Mouse (Mus musculus) embryo, embryonic 10.5 days (tissue): ENCODE measurements around the gene C2cd4b.

ENCODE experiments used
- DNase-seq: peaks from one replicate; pipeline ENCODE4 v3.0.0-alpha.2; 2015; ENCODE audit warnings: low spot score

C2cd4b gene

DNA sequence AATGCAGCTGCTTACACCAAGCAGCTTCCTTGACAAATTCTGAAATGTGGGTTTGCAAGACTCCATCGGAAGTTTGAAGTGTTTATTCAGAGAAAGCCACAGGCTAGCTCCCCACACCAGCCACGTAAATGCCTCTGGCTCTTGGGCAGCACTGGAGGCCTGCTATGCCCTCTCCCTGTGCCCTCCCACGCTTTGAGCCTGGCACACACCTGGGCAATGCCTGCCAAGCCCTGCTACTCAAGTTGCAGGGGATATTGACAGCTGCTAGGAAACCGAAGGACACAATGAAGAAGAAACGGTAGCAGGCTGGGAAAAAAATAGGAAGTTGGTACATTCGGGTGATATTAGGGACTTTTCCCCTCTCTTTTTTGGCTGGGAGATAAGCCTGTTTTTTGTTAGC, 15.0 kb downstream of the C2cd4b start:
- no peak for DNase-seq

DNA sequence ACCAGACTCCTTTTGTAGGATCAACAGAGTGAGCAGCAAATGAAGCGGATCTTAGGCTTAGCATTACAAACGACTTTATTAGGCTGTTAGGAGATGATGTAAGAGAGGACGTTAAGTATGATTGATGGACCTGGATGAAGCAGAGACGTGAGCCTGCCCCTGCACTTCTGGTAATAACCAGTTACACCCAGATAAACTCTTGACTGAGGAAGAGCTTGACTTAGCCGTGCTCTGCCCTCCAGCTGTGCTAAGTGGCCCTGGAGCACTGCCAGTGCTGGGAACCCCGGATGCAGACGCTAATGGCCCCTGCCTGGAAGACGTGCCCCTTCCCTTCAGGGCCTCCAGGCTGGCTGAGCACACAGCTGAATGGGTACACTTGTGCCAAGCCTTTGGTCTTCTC, 19.3 kb downstream of the C2cd4b start:
- DNase-seq: peak; percentile 14

DNA sequence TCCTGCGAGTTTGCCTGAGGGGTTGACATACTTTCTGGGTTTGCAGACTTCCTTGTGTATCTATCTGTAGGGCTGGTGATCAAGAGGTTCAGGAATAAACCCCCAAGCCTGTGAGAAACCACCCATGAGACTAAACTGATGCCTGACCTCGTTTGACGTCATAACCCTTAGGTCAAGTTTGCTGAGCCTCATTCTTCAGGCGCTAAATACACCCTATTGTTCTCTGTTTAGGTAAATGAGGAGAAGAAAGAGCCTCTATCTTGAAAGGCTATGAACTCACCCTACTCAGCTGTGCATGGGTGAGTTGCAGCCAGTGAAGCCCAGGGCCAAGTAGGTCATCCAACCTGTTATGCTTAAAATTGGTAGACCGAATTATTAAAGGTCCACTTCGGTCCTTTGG, 23.5 kb downstream of the C2cd4b start:
- DNase-seq: no peak

DNA sequence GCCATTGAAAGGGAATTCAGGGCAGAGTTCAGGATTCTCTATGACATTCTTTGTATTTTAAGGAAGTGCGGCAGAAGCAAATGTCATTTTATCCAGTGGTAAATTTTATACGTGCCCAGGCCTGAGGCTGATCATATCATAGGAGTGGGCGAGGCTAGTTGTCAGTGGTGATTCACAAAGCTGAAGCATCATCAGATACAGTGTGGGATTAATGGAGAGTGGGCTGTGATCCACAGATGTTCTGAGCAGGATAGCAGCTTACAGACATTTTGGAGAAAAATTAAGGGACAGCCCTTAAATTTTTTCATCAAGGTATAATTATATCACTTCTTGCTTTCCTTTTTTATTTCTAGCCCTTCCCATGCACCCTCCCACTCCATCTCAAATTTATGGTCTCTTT, 24.2 kb downstream of the C2cd4b start:
- DNase-seq: no peak

DNA sequence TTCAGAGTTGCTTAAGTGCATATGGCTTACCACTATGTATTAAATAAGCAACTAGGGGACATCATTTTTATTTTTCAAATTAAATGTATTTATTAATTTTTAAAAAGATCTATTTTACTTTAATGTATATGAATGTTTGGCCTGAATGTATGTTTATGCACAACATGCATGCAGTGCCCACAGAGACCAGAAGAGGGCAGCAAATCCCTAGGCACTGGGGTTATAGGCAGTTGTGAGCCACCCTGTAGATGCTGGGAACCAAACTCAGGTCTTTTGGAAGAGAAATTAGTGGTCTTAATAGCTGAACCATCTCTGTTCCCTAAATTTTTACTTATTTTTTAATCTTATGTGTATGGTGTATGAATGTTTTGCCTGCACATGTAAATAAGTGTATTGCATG, 24.7 kb downstream of the C2cd4b start:
- no peak for DNase-seq

DNA sequence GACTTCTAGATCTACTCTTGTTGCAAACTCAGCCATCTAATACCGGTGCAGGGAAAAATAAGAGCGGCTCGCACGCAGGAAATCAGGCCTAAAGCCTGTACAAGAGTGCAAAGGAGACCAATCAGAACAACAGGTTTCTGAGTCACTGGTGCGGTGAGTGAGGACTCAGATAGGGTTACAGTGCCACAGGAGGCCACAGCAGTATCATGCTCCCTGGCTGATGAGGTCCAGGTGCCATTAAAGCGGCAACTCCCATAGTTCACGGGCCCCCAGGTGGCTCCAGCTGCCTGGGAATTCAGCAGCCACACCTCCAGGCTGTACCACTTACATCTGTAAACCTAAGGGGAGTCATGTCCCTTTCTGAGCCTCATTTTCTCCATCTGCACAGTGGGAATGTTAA, 27.1 kb downstream of the C2cd4b start:
- DNase-seq: no peak

DNA sequence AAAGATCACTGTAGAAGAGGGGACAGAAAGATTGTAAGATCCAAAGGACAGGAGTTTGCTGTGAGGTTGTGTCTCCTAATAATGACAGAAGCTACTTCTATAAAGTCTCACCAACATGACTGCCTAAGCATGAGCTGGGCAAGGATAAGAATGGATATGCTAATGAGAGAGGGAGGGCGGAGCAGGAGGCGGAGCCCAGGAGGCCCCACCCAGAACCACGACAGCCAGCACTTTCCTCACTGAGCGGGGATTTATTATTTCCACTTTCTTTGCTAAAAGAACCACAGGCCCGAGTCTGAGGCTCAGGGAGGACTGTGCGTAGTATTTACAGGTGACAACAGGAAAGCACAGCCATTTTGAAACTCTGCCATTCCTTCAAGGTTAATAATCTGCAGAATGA, 28.4 kb downstream of the C2cd4b start:
- no peak for DNase-seq

DNA sequence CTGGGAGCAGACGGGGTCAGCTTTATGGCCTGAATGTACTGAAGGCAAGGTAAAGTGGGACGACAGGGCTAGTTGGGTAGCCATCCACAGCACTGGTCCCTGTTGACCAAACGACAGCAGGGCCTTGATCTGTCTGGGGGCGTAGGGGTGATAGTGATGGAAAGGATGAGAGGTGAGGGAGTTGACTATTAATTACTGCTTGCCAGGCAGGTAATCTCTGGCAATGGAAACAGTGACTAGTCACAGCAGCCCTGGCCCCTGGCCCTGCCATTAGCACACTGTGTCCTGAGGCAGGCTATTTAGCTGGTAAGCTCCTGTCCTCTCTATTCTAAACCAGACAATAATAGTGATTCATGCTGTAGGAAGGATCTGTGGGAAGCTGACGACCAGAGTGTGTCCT, 33.2 kb downstream of the C2cd4b start:
- DNase-seq: no peak

DNA sequence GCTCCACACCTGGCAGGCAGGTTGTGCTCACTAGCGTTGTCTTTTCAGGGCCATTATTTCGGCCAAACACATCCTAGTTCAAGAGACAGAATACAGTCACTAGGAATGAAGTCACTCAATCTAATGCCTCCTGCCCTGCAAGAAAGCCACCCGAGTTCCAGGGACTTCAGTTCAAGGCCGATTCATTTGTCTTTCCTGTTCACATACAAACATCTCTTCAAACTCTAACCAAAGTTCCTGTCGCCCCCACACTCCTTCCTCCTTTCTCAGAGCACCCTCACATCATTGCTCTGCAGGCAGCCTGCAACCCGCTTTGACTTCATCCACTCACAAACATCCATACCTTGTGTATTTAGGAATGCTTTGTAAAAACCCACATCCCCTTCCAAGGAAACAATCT, 34.3 kb downstream of the C2cd4b start:
- DNase-seq: no peak

DNA sequence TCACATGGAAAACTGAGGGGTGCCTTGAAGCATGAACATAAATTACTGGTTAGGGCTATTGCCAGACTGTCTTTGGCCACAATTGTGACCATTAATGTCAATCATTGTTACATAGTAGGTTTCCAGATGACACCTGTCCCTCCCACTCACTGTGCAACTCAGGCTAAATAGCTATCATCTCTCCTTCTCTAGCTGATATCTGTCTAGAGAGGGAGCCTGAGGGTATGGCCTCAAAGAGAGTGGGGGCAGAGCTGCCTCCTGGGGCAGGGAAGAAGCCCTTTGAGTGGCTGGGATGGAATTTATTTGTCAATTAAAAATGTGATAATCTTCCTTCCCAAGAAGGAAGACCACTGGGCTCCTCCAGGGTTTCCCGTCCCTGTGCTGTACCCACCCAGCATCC, 35.0 kb downstream of the C2cd4b start:
- no peak for DNase-seq

DNA sequence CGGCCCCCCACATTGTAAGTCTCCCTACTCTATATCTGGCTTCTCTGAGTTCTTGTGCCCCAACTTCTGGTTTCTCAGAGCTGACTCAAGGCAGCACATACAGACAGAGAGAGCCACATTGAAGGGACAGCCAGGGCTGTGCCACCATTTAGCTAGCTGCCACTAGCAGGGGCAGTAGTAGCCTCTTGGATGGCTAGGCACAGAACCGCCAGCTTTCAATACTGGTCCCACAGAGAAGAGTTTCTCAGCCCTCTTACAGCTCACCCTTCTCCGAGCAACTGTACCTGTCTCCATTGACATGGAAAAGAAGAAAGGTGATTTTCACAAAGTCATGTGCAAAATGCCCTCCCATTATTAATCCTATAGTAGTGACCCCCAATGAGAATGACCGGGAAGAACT, 35.4 kb downstream of the C2cd4b start:
- no peak for DNase-seq

DNA sequence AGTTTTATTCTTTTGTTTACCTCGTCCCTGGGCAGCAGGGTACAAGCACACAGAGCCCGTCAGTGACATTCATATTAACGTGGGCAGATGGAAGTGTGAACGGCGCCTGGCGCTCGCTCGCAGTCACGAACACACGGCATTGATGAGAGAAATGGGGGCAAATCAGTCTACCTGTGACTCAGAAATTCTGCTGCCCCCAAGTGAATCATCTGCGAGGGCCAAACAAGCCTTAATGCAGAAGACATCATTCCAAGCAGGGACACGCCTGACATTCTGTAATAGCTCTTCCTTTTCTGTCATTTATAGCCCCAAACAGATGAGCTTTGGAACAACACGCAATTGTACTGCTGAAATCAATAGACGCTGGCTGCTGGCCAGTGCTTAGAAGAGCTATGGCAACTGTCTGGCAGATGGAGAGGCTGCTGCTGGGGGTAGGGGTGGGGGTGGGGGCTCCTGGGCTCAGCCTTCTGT, 36.0 kb downstream of the C2cd4b start:
- no peak for DNase-seq

DNA sequence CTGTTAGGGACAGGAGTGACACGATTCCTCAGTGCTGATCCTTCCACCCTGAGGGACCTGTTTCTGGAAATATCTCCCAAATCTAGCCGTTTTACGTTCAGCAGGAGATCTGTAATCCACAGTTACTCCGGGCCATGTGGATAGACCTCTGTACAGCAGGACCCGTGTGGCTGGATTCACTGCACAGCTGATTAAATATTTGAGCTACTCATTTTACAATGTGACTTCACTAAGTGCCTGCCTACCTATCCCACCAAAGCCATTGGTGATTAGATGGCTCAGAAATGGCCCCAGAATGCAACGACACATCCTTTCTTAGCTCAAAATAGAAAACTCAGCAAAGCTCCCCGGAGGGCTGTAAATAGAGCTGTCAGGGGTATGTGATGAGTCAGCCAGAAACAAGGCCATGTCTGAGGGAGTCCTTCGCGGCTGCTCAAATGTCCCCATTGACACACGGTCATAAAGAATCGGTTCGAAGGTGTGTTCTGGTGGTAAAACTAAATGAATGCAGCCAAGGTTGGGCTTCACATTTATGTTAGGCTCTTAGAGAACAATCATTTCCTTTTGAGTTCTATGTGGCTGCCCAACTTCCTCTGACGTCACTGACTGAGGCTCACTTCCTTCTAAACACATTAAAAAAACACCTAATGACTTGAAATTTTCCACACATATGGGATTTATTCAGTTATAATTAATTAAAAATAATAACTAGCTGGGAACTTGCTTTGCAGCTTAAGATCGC, 40.0 kb downstream of the C2cd4b start:
- no peak for DNase-seq

DNA sequence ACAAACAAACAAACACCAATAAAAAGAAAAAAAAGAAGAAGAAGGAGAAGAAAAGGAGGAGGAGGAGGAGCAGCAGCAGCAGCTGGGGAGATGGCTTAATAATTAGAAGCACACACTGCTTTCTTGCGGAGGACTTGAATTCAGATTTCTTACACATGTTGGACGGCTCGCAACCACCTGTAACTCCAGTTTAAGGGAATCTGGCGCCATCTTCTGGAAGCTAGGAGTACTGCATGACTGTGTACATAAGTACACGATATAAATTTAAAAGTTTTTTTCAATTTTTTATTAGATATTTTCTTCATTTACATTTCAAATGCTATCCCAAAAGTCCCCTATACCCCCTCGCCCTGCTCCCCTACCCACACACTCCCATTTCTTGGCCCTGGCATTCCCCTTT, 43.0 kb downstream of the C2cd4b start:
- DNase-seq: peak; percentile 78

DNA sequence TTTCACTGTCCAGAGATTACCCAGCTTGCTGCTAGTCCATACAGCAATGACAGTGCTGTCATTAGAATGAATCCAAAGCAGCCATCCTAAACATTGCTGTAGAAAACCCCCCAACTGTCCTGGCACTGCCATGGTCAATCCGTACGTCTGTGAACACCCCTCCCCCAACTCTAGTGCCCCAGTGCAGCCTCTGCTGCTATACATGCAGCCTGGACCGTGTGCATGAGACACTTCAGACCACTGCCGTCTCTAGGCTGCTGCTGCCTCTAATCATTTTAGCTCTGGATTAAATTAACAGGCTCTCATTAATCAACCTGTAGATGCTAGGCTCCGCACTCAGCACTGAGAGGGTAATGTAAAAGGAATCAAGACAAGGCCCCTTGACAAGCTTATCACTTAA, 47.8 kb downstream of the C2cd4b start:
- DNase-seq: no peak

DNA sequence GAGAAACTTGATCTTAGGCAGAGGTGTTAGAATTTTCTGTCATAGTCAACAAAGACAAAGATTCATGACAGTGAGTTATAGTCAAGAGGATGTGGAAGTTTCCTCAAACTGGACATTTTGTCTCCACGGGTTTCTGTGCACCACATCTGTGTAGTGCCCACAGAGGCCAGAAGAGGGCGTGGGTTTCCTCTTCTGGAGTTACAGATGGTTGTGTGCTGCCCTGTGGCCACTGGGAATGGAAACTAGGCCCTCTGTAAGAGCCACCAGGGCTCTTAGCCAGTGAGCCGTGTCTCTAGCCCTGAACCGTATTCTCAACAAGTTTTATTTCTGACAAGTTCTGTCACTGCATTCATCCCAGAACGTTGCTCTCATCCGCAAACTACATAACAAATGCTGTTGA, 51.3 kb downstream of the C2cd4b start:
- no peak for DNase-seq
